Mouse (Mus musculus) inflammation-experienced regulatory T-cells, adult 6 months (primary cell): ENCODE results near the gene Tcl1b5. TPM values are rescaled to one million over a fixed set of nuclear protein-coding genes. Genes with fewer than 3 reads are reported as not detected.
"Not testable (repeated sequence)": the region's sequence is repeated elsewhere in the genome, so short reads cannot be mapped to it uniquely, and the experiment has no call there.

Experiments
- ATAC-seq: one replicate; pipeline ENCODE4 v1.8.0; 2017
- polyA plus RNA-seq, 3 experiments: library from polyadenylated mRNA; unstranded; fragments of 100-300 nt; shearing (Covaris generic); gene quantifications; one replicate each; pipeline ENCODE4 v1.2.1; 2017

The Tcl1b5 gene
- not detected for polyA plus RNA-seq

- not testable (repeated sequence) for ATAC-seq
Observed at GRCm38 (mm10) chr12:105176044-105176443, at the start of gene Tcl1b5. Tcl1b5 (plus strand) TSS chr12:105176344.

GRCm38 (mm10) chr12:105126516-105126915 lies 49.6 kb upstream of the Tcl1b5 start:
- no peak for ATAC-seq

GRCm38 (mm10) chr12:105127607-105128006 lies 48.5 kb upstream of the Tcl1b5 start:
- no peak for ATAC-seq

GRCm38 (mm10) chr12:105129494-105130205 lies 46.5 kb upstream of the Tcl1b5 start:
- not testable (repeated sequence) for ATAC-seq

- ATAC-seq: not testable (repeated sequence)
Observed at GRCm38 (mm10) chr12:105134167-105134566, 42.0 kb upstream of the Tcl1b5 start.

DNA sequence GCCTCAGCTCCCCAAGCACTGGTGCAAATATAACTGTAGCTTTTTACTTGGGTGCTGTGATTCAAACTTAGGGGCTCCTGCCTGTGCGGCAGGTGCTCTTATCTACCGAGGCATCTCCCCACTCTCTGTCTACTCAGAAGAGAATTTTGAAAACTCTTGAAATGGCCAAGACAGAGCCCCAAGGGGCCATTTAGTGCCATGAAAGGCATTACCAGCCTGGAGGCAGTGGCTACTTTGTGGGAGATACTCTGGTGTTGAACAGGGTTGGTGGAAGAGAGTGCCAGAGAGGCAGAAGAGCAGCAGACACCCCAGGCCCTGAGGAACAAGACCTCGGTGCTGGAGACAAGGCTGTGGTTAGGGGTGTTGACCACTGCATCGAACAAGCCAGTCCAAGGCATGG lies 41.3 kb upstream of the Tcl1b5 start:
- ATAC-seq: not testable (repeated sequence)

- not testable (repeated sequence) for ATAC-seq
Observed at GRCm38 (mm10) chr12:105137729-105138128, 38.4 kb upstream of the Tcl1b5 start.

DNA sequence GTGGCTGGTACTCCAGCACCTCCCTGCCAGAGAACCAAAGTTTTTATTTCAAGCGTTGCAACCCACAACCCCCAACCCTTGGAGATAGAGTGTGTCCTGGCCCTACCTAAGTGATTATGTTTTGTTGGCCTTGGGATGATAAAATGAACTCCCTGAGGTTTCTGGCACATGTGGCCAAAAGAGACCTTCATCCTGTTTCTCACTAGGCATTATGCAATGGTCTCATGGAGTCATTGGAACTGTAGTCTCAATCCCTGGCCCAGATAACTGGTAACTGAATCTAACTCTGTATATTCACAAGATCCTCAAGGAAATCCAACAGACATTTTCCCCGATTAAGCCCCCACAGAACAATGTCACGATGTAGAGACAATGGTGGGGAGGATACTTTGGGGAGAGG lies 33.0 kb upstream of the Tcl1b5 start:
- no peak for ATAC-seq

DNA sequence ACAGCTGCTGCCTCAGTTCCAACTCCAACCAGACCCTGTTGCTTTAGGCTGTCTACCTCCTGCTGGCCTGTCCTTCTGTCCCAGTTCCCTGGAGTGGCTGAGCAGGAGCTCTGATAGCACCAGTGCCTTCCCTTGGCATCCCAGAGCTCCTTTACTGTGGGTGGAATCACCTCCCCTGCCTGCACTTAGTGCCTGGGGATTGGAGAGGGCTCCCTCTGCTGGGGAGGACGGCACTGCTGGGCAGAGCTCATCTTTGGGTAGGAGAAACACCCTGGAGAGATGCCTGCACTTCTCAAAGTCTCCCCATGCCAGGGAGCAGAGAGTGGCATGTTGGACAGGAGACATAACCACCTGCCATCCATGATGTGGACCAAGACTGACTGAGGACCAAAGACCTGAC lies 31.2 kb upstream of the Tcl1b5 start:
- ATAC-seq: not testable (repeated sequence)

GRCm38 (mm10) chr12:105145714-105146113 lies 30.4 kb upstream of the Tcl1b5 start, which contains the start of gene Tcl1b2:
Tcl1b2 (plus strand) TSS chr12:105146014.
- ATAC-seq: no peak

- ATAC-seq: not testable (repeated sequence)
Observed at GRCm38 (mm10) chr12:105155286-105155685, 20.9 kb upstream of the Tcl1b5 start.

DNA sequence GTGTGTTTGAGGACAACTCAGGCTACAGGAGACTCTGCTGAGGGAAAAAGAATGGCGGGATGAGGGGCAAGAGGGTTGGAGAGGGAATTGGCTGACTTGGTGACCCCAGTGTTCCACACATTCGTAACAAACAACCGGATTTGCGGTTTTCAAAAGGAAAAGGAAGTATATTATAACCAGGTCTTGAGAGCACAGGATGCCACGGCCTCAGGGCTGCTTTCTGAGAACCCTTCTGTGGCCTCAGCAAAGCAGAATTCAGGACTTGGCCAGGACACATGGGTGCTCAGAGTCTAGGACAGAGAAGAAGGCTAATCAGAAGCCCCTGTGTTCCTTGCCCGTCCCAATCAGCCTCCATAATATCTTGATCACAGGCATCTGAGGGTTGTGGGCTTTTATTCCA lies 17.3 kb upstream of the Tcl1b5 start:
- no peak for ATAC-seq

DNA sequence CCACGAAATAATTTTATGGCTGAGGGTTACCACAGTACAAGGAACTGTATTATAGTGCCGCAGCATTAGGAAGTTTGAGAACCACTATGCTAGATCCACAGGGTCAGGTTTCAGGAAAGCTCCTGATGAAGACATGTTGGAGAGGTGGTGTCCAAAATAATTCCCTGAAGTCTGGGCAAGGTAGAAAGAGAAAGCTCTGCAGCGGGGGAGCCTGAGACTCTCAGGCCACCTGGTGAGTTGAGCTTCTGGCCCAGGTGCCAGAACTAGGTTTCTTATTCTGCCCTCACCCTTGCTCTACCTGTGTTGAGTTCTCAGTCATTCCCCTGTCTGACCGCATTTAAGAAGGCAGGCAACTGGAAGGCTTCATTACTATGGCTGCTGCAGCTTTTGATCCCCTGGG lies 16.8 kb upstream of the Tcl1b5 start, which contains the start of gene Tcl1b1:
Tcl1b1 (plus strand) TSS at position 301 of the 400 bp plus-strand sequence.
- no peak for ATAC-seq

DNA sequence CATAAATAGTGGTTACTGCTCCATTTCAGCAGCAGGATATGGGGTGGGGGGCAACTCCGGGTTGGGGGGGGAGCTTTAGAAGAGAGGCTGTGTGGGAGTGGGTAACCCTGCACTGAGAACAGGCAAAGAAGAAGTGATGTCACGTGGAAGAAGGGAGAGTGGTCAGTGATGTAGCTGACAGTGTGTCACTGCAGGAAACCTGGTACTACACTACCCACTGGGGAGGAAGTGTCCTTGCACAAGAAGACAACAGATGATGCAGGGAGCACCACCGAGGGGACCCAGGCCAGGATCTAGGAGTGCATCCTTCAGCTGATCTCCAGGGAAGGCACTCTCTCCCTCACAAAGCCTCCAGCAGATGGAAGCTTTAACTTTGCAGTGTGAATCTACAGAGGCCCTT lies 9.4 kb upstream of the Tcl1b5 start:
- no peak for ATAC-seq

DNA sequence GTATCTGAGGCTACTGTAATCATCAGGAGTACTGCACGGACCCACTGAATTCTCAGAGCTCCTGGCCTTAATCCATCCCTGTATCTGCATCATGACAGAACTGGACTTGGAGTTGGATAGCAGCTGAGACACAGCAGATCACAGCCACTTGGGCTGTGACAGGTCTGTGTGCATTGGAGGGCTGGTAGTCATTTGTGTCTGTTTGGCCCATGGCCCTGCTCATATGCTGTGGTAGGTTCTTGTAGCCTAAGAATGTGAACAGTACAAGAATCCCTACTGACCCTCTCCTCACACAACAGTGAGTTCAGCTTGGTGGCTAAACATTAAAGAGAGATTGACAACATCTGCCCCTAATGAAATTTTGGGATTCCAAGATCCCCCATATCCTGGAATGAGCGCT lies 2.8 kb upstream of the Tcl1b5 start:
- ATAC-seq: no peak

DNA sequence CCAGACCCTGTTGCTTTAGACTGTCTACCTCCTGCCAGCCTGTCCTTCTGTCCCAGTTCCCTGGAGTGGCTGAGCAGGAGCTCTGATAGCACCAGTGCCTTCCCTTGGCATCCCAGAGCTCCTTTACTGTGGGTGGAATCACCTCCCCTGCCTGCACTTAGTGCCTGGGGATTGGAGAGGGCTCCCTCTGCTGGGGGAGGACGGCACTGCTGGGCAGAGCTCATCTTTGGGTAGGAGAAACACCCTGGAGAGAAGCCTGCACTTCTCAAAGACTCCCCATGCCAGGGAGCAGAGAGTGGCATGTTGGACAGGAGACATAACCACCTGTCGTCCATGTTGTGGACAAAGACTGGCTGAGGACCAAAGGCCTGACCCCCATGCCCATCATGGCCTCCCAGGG lies 1.8 kb upstream of the Tcl1b5 start:
- ATAC-seq: not testable (repeated sequence)

GRCm38 (mm10) chr12:105181040-105181644 lies 5.0 kb downstream of the Tcl1b5 start:
- ATAC-seq: not testable (repeated sequence)

- not testable (repeated sequence) for ATAC-seq
Observed at GRCm38 (mm10) chr12:105188980-105189379, 12.8 kb downstream of the Tcl1b5 start.

- ATAC-seq: not testable (repeated sequence)
Observed at GRCm38 (mm10) chr12:105190743-105191142, 14.6 kb downstream of the Tcl1b5 start, which contains the start of gene Tcl1b3. Tcl1b3 (plus strand) TSS chr12:105191043.

- ATAC-seq: not testable (repeated sequence)
Observed at GRCm38 (mm10) chr12:105199684-105200497, 23.7 kb downstream of the Tcl1b5 start.

GRCm38 (mm10) chr12:105201657-105202056 lies 25.5 kb downstream of the Tcl1b5 start, which contains the start of gene Tcl1b4:
Tcl1b4 (plus strand) TSS chr12:105201957.
- not testable (repeated sequence) for ATAC-seq

DNA sequence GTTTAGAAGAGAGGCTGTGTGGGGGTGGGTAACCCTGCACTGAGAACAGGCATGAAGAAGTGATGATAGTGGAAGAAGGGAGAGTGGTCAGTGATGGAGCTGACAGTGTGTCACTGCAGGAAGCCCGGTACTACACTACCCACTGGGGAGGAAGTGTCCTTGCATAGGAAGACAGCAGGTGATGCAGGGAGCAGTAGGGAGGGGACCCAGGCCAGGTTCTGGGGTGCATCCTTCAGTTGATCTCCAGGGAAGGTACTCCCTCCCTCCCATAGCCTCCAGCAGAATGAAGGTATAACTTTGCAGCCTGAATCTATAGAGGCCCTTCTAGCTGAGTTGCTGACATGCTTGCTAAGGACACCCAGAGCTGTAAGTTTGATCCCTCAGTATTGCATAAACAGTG lies 30.9 kb downstream of the Tcl1b5 start:
- ATAC-seq: no peak

DNA sequence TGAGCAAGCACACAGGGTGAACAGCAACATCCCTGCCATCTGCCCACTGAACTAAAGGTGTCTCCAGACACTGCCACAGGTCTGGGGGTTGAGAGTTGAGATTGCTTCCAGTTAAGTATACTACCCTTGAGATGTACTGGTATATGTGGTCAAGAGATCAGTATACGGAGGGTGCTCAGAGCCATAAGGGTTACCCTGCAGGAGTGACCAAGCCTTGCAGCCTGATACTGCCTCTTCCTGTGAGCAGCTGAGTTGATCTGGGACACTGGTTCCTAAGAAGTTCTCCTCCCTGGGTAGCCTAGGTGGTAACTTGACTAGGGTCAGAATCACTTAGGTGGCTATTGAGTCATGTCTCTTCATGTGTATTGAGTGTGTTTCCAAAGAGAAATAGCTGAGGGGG lies 32.3 kb downstream of the Tcl1b5 start:
- no peak for ATAC-seq
